Mouse (Mus musculus): Measurements from ENCODE around the gene Slc13a5.

DNA sequence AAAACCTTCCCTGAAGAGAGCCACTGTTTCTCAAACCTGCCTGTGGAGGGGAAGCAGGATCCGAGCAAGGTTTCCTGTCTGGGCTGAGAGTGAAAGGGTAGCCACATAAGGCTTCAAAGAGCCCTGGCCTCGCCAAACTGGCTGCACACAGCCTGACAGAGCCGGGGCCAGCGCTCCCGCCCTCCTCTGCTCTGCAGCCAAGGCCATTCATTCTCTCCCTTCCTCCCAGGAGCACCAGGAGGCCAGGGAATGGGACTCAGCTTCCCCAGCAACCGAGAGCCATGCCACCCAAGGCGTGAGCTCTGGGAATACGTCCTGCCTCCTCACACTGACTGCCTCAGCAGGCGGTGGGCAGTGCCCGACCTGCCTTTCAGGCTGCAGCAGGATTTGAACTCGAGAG lies 1.5 kb downstream of the Slc13a5 start:
- TF ChIP-seq EP300 (IDR thresholded peaks at IDR 0.05), result no peak
- no peak for TF ChIP-seq CTCF (IDR thresholded peaks at IDR 0.05)
